Mouse (Mus musculus) lung, embryonic 16.5 days (tissue): ENCODE measurements at regions not wholly inside any gene's neighbourhood (a gene's known extent, or its start where the extent isn't known, plus 50 kb on each side); places are given as distances from the start of the nearest gene placed in this dataset.

Experiments
- ATAC-seq: fragments of 200-750 bp; cut with Nextera tagmentation; 2 replicates; pipeline ENCODE4 v1.8.0; 2017; ENCODE audit warnings: low read depth, mild to moderate bottlenecking, moderate library complexity
- H3K27ac ChIP-seq: fragments of 300-500 bp; sonication (generic); 2 replicates; pipeline ENCODE4 v1.5.1; 2014; ENCODE audit warnings: mild to moderate bottlenecking, control low read depth, low read length
- H3K27me3 ChIP-seq: fragments of 300-500 bp; sonication (generic); 2 replicates; pipeline ENCODE4 v1.6.1; 2014; ENCODE audit warnings: low read depth, low read length, mixed read lengths; ENCODE audit not compliant: control insufficient read depth, insufficient read depth
- H3K36me3 ChIP-seq: fragments of 300-500 bp; sonication (generic); 2 replicates; pipeline ENCODE4 v1.6.1; 2014; ENCODE audit warnings: low read length; ENCODE audit not compliant: control insufficient read depth, insufficient read depth
- H3K4me1 ChIP-seq: fragments of 300-500 bp; sonication (generic); replicated peaks from 2 replicates; pipeline ENCODE4 v1.6.1; 2014; ENCODE audit warnings: low read length, mixed read lengths; ENCODE audit not compliant: control insufficient read depth, insufficient read depth
- H3K4me2 ChIP-seq: fragments of 300-500 bp; sonication (generic); 2 replicates; pipeline ENCODE4 v1.6.1; 2014; ENCODE audit warnings: low read depth, low read length, control low read depth
- H3K4me3 ChIP-seq: fragments of 300-500 bp; sonication (generic); 2 replicates; pipeline ENCODE4 v1.5.1; 2014; ENCODE audit warnings: mild to moderate bottlenecking, low read length, control low read depth
- H3K9ac ChIP-seq: fragments of 300-500 bp; sonication (generic); 2 replicates; pipeline ENCODE4 v1.6.1; 2014; ENCODE audit warnings: low read length, control low read depth
- H3K9me3 ChIP-seq: fragments of 300-500 bp; sonication (generic); 2 replicates; pipeline ENCODE4 v1.6.1; 2016; ENCODE audit warnings: low read length; ENCODE audit not compliant: control insufficient read depth
- WGBS: fragments of 180-500 bp; shearing (Covaris S2); extraction: QIAGEN DNeasy Blood & Tissue Kit; methylation state at CpG from one replicate; pipeline ENCODE4 v1.1.7; 2014; 5-methylcytosine and 5-hydroxymethylcytosine counted together

DNA sequence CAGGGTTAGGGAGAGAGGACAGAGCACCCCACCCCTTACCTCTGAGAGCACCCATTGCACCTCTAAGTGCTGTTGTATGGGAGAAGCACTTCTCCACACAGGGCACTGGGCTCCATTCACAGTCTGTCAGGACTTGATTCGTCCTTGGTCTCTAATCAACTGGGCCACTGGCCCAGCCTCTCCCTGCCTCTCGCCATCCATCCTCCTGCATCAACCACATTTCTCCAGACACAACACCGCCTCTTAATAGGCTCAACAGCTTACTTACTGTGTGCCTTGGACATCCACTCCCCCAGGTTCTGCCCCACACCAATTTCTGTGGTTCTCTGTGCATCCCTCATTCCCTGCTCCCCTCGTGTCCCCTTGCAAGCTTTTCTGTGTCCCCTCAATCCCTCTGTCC lies 166.9 kb downstream of the Zfp36l1 start:
- peaks cover 50% of the 10 kb centered on the region for H3K4me1 ChIP-seq
- H3K36me3 ChIP-seq, result no peaks in the 10 kb centered on the region
- H3K4me2 ChIP-seq, result no peak overlapping the region
- peak overlapping the region; percentile 94 for H3K27ac ChIP-seq
- no peaks in the 10 kb centered on the region for H3K27me3 ChIP-seq
- no peaks in the 10 kb centered on the region for H3K9me3 ChIP-seq
- 82% methylated on average over 4 of the region's 4 CpGs for WGBS
- no peak overlapping the region for H3K4me3 ChIP-seq
- ATAC-seq, result no peak
- H3K9ac ChIP-seq, result peak overlapping the region; percentile 30; the same call in 1 of the 2 replicates

DNA sequence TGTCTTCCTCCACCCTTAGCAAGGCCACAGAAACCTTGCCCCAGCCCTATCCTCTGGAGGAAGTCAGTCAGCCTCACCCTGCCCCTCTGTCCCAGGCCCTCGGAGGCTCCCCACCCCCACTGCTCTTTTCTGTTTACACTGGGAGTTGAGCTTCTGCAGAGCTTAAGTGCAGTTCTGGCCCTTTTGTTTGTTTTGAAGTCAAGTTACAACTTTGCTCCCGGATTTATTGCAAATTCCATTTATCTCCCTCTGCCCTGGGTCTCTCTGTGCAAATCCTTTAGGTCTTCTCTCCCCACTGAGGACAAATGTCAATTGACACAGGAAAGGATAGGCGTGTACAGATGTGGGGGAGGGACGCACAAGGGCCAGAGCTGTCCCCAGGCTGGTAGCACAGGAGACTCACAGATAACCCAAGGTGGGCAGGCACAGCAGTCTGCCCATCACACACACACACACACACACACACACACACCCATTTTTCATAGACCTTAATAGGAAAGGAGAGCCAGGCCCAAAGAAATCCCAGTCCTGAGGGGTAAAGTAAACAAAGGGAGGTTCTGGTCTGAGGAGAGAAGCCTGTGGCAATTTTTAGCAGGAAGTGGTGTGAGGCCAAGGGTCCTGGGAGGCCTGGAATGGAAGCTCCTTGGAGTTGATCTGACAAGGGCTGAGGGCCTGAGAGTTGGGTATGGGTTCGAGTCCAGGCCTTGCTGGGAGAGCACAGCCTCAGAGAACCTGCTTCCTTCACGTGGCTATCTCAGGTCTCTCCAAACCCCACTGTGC lies 167.9 kb downstream of the Zfp36l1 start:
- Histone ChIP-seq H3K27ac (peak overlapping the region; percentile 94), H3K4me2 (no peak overlapping the region), H3K4me3 (no peak overlapping the region), H3K36me3 (no peaks in the 10 kb centered on the region), H3K9me3 (no peaks in the 10 kb centered on the region), H3K4me1 (peaks cover 50% of the 10 kb centered on the region), H3K27me3 (no peaks in the 10 kb centered on the region), H3K9ac (peak overlapping the region; percentile 36; the same call in 1 of the 2 replicates)
- ATAC-seq, result peak; percentile 87
- WGBS, result 6% methylated on average over 6 of the region's 6 CpGs

DNA sequence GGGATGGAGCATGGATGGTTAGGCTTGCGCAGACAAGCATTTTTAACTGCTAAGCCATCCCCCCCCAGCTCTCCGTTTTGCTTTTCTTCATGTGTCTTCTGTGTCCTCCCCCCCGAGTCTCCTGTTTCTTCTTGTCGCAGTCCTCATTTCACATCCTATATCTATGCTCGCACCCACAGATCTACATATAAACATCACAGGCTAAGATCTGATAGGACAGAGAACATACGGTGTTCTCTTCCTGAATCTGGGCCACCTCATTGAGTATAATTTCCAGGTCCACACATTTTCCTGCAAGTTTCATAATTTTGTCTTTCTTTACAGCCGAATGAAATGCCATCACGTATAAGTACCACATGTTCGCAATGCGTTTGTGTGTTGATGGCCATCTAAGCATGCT lies 168.7 kb downstream of the Zfp36l1 start:
- Histone ChIP-seq H3K36me3 (no peaks in the 10 kb centered on the region), H3K9ac (peak overlapping the region; percentile 36; the same call in 1 of the 2 replicates), H3K9me3 (no peaks in the 10 kb centered on the region), H3K27me3 (no peaks in the 10 kb centered on the region), H3K4me2 (no peak overlapping the region), H3K4me3 (no peak overlapping the region), H3K4me1 (peaks cover 50% of the 10 kb centered on the region), H3K27ac (peak overlapping the region; percentile 94)
- ATAC-seq, result no peak
- 57% methylated on average over 10 of the region's 10 CpGs for WGBS

- no peaks in the 10 kb centered on the region for H3K27me3 ChIP-seq
- no peak overlapping the region for H3K4me3 ChIP-seq
- H3K9me3 ChIP-seq, result no peaks in the 10 kb centered on the region
- peaks cover 44% of the 10 kb centered on the region for H3K4me1 ChIP-seq
- H3K27ac ChIP-seq, result peak overlapping the region; percentile 56
- no peak overlapping the region for H3K4me2 ChIP-seq
- 24% methylated on average over 10 of the region's 10 CpGs for WGBS
- no peak for ATAC-seq
- no peaks in the 10 kb centered on the region for H3K36me3 ChIP-seq
- no peak overlapping the region for H3K9ac ChIP-seq
Observed at GRCm38 (mm10) chr12:79942563-79943131, 170.2 kb downstream of the Zfp36l1 start.

- Histone ChIP-seq H3K9ac (no peak overlapping the region), H3K36me3 (no peaks in the 10 kb centered on the region), H3K27me3 (no peaks in the 10 kb centered on the region), H3K4me3 (no peak overlapping the region), H3K27ac (no peak overlapping the region), H3K9me3 (no peaks in the 10 kb centered on the region), H3K4me1 (peaks cover 50% of the 10 kb centered on the region), H3K4me2 (no peak overlapping the region)
- ATAC-seq, result no peak
- WGBS, result 48% methylated on average over 3 of the region's 3 CpGs
Observed at GRCm38 (mm10) chr12:79941828-79942227, 171.0 kb downstream of the Zfp36l1 start.

GRCm38 (mm10) chr12:79939436-79939835 lies 173.4 kb downstream of the Zfp36l1 start:
- ATAC-seq, result no peak
- no peak overlapping the region for H3K27ac ChIP-seq
- peaks cover 47% of the 10 kb centered on the region for H3K4me1 ChIP-seq
- no peak overlapping the region for H3K9ac ChIP-seq
- no peaks in the 10 kb centered on the region for H3K9me3 ChIP-seq
- WGBS, result 89% methylated on average over 9 of the region's 9 CpGs
- no peaks in the 10 kb centered on the region for H3K27me3 ChIP-seq
- no peak overlapping the region for H3K4me3 ChIP-seq
- H3K36me3 ChIP-seq, result no peaks in the 10 kb centered on the region
- no peak overlapping the region for H3K4me2 ChIP-seq

- no peak for ATAC-seq
- Histone ChIP-seq H3K9ac (no peak overlapping the region), H3K9me3 (no peaks in the 10 kb centered on the region), H3K27me3 (no peaks in the 10 kb centered on the region), H3K4me1 (peaks cover 35% of the 10 kb centered on the region), H3K4me2 (no peak overlapping the region), H3K4me3 (no peak overlapping the region), H3K36me3 (no peaks in the 10 kb centered on the region), H3K27ac (0 out of 2 replicates have a peak overlapping the region, but pooled peaks have one; percentile 15)
- WGBS, result 42% methylated on average over 4 of the region's 4 CpGs
Observed at GRCm38 (mm10) chr12:79937876-79938275, 174.9 kb downstream of the Zfp36l1 start.

DNA sequence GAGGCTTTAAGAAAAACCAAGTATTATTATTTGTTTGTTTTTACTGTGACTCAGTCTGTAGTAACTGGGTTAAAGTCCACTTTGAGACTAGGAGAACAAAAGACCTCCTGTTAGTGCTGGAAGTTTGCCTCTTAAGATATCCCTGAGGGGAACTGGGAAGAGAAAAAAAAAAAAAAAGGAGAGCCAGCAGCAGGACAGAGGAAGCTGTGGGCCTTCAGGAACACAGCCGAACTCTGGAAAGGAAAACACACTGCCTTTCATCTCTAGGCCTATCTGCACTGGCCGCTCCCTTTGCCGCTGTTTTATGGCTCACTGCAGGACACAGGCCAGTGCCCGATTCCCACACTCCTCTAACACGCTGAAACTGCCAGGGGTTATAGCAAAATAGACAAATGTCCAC lies 176.1 kb downstream of the Zfp36l1 start:
- Histone ChIP-seq H3K9me3 (no peaks in the 10 kb centered on the region), H3K36me3 (no peaks in the 10 kb centered on the region), H3K4me2 (no peak overlapping the region), H3K9ac (peak overlapping the region; percentile 1; the same call in 1 of the 2 replicates), H3K27me3 (no peaks in the 10 kb centered on the region), H3K4me3 (no peak overlapping the region), H3K27ac (peak overlapping the region; percentile 91), H3K4me1 (peaks cover 33% of the 10 kb centered on the region)
- 14% methylated on average over 5 of the region's 5 CpGs for WGBS
- ATAC-seq, result 0 out of 2 replicates have a peak, but pooled peaks have one; percentile 19

DNA sequence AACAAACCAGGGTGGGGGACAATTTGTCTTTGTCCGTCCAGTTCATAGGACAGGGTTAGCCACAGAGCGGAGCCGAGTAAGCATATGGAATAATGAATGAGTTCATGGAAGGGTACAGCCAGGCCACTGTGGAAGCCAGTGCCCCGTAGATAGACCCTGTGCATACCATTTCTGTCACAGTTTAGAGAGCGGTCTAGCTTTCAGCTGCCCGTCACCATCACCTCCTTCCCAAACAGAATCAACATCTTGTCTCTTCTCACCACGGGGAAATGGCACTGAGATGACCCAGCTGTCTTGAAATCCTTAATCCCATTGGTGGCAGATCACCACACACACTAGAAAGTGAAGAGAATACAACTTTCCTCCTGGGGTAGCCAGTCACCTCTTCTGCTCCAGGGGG lies 178.7 kb downstream of the Zfp36l1 start:
- Histone ChIP-seq H3K4me3 (no peak overlapping the region), H3K27me3 (no peaks in the 10 kb centered on the region), H3K4me2 (no peak overlapping the region), H3K9ac (no peak overlapping the region), H3K27ac (peak overlapping the region; percentile 91), H3K9me3 (no peaks in the 10 kb centered on the region), H3K36me3 (no peaks in the 10 kb centered on the region), H3K4me1 (peaks cover 52% of the 10 kb centered on the region)
- WGBS, result 43% methylated on average over 7 of the region's 7 CpGs
- ATAC-seq, result peak; percentile 72
